Mouse (Mus musculus): ENCODE data around the gene Rfc2. TPM values are rescaled to one million over a fixed set of nuclear protein-coding genes. Genes with fewer than 3 reads are reported as not detected.

Gene Rfc2
- polyA plus RNA-seq, 1 experiment from 2014 or later, result 81.5 TPM

DNA sequence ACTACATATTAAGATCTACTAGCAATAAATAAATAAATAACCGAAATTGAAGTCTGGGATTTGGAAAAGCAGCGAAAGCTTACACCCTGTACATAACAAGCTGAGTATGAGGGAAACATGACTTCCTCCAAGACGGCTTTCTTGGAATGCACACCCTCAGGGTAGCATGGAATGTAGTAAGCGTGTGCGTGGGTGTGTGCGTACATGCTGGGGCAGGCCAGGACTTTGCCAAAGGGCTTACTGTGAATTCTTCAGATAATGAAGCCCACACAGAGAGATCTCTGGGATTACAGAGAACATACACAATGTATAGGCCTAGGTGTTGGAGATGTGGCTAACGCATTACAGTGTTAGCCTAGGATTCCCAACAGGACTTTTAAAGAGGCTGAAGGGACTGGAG lies 3.6 kb upstream of the Rfc2 start:
- Histone ChIP-seq H3K4me1 (replicated peaks; ENCODE audit: control insufficient read depth, insufficient read depth) (no peaks in the 10 kb centered on the region), H3K9ac (ENCODE audit: low read length) (no peak overlapping the region), H3K4me3 (ENCODE audit: low read depth, low read length) (no peak overlapping the region), H3K27ac (replicated peaks) (no peak overlapping the region), H3K36me3 (ENCODE audit: control insufficient read depth, insufficient read depth, low read length) (no peaks in the 10 kb centered on the region), H3K9me3 (ENCODE audit: control insufficient read depth, low read length) (no peaks in the 10 kb centered on the region), H3K27me3 (ENCODE audit: control insufficient read depth, insufficient read depth, low read length) (no peaks in the 10 kb centered on the region), H3K4me2 (replicated peaks; ENCODE audit: low read depth) (no peak overlapping the region)
- ATAC-seq (ENCODE audit: low FRiP score, low TSS enrichment) (peak; percentile 17; the same call in 1 of the 2 replicates), DNase-seq (ENCODE audit: low spot score) (peak; percentile 32)
- TF ChIP-seq EP300 (optimal IDR thresholded peaks at IDR 0.05), result peak; percentile 47
- no peak for TF ChIP-seq CTCF (IDR thresholded peaks at IDR 0.05; ENCODE audit: low read depth)
- WGBS, result 60% methylated on average over 7 of the region's 7 CpGs

GRCm38 (mm10) chr5:134579135-134579534 lies 2.0 kb upstream of the Rfc2 start:
- TF ChIP-seq EP300 (optimal IDR thresholded peaks at IDR 0.05) (no peak), CTCF (IDR thresholded peaks at IDR 0.05; ENCODE audit: low read depth) (no peak)
- no peak for ATAC-seq (ENCODE audit: low FRiP score, low TSS enrichment)
- H3K4me2 ChIP-seq (replicated peaks; ENCODE audit: low read depth), result no peak overlapping the region
- no peak overlapping the region for H3K9ac ChIP-seq (ENCODE audit: low read length)
- H3K9me3 ChIP-seq (ENCODE audit: control insufficient read depth, low read length), result no peaks in the 10 kb centered on the region
- no peak overlapping the region for H3K27ac ChIP-seq (replicated peaks)
- H3K4me1 ChIP-seq (replicated peaks; ENCODE audit: control insufficient read depth, insufficient read depth), result no peaks in the 10 kb centered on the region; the same call in 1 of the 2 replicates
- no peak overlapping the region for H3K4me3 ChIP-seq (ENCODE audit: low read depth, low read length)
- no peaks in the 10 kb centered on the region for H3K27me3 ChIP-seq (ENCODE audit: control insufficient read depth, insufficient read depth, low read length)
- H3K36me3 ChIP-seq (ENCODE audit: control insufficient read depth, insufficient read depth, low read length), result no peaks in the 10 kb centered on the region
- WGBS, result 60% methylated on average over 3 of the region's 3 CpGs
- no peak for DNase-seq (ENCODE audit: low spot score)

GRCm38 (mm10) chr5:134582221-134582907 lies 1.2 kb downstream of the Rfc2 start:
- Histone ChIP-seq H3K9me3 (ENCODE audit: control insufficient read depth, low read length) (no peaks in the 10 kb centered on the region), H3K4me2 (replicated peaks; ENCODE audit: low read depth) (peak overlapping the region; percentile 73), H3K4me1 (replicated peaks; ENCODE audit: control insufficient read depth, insufficient read depth) (no peaks in the 10 kb centered on the region; the same call in 1 of the 2 replicates), H3K9ac (ENCODE audit: low read length) (peak overlapping the region; percentile 80), H3K27me3 (ENCODE audit: control insufficient read depth, insufficient read depth, low read length) (no peaks in the 10 kb centered on the region), H3K4me3 (ENCODE audit: low read depth, low read length) (peak overlapping the region; percentile 80), H3K27ac (replicated peaks) (no peak overlapping the region), H3K36me3 (ENCODE audit: control insufficient read depth, insufficient read depth, low read length) (no peaks in the 10 kb centered on the region)
- peak; percentile 97 for DNase-seq (ENCODE audit: low spot score)
- ATAC-seq (ENCODE audit: low FRiP score, low TSS enrichment), result peak; percentile 95
- WGBS, result 10% methylated on average over 23 of the region's 30 CpGs
- TF ChIP-seq CTCF (IDR thresholded peaks at IDR 0.05; ENCODE audit: low read depth), result peak; percentile 86
- TF ChIP-seq EP300 (optimal IDR thresholded peaks at IDR 0.05), result no peak

GRCm38 (mm10) chr5:134583006-134583883 lies 2.1 kb downstream of the Rfc2 start:
- no peaks in the 10 kb centered on the region for H3K36me3 ChIP-seq (ENCODE audit: control insufficient read depth, insufficient read depth, low read length)
- no peak overlapping the region for H3K27ac ChIP-seq (replicated peaks)
- H3K4me1 ChIP-seq (replicated peaks; ENCODE audit: control insufficient read depth, insufficient read depth), result no peaks in the 10 kb centered on the region; the same call in 1 of the 2 replicates
- peak overlapping the region; percentile 80 for H3K4me3 ChIP-seq (ENCODE audit: low read depth, low read length)
- TF ChIP-seq EP300 (optimal IDR thresholded peaks at IDR 0.05) (no peak), CTCF (IDR thresholded peaks at IDR 0.05; ENCODE audit: low read depth) (peak; percentile 37)
- ATAC-seq (ENCODE audit: low FRiP score, low TSS enrichment), result no peak
- H3K9ac ChIP-seq (ENCODE audit: low read length), result peak overlapping the region; percentile 80
- WGBS, result 21% methylated on average over 15 of the region's 15 CpGs
- H3K4me2 ChIP-seq (replicated peaks; ENCODE audit: low read depth), result peak overlapping the region; percentile 73
- DNase-seq (ENCODE audit: low spot score), result peak; percentile 31
- H3K9me3 ChIP-seq (ENCODE audit: control insufficient read depth, low read length), result no peaks in the 10 kb centered on the region
- no peaks in the 10 kb centered on the region for H3K27me3 ChIP-seq (ENCODE audit: control insufficient read depth, insufficient read depth, low read length)

DNA sequence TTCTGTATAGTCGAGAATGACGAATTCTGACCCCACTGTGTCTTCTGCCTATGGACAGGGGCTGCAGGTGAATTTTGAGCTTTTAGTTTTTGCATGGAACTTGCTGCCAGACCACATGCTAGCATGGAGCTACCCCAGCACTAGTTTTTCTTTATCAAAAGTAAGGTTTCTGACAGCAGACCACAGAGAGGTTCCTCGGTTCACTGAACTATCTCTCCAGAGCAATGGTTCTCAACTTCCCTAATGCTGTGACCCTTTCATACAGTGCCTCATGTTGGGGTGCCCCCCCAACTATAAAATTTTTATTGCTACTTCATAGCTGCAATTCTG lies 2.7 kb downstream of the Rfc2 start:
- ATAC-seq (ENCODE audit: low FRiP score, low TSS enrichment) (no peak), DNase-seq (ENCODE audit: low spot score) (no peak)
- no peaks in the 10 kb centered on the region for H3K36me3 ChIP-seq (ENCODE audit: control insufficient read depth, insufficient read depth, low read length)
- no peak overlapping the region for H3K9ac ChIP-seq (ENCODE audit: low read length)
- no peaks in the 10 kb centered on the region for H3K27me3 ChIP-seq (ENCODE audit: control insufficient read depth, insufficient read depth, low read length)
- TF ChIP-seq CTCF (IDR thresholded peaks at IDR 0.05; ENCODE audit: low read depth), result no peak
- TF ChIP-seq EP300 (optimal IDR thresholded peaks at IDR 0.05), result no peak
- H3K4me3 ChIP-seq (ENCODE audit: low read depth, low read length), result no peak overlapping the region
- H3K4me1 ChIP-seq (replicated peaks; ENCODE audit: control insufficient read depth, insufficient read depth), result no peaks in the 10 kb centered on the region; the same call in 1 of the 2 replicates
- no peak overlapping the region for H3K27ac ChIP-seq (replicated peaks)
- 62% methylated on average over 3 of the region's 3 CpGs for WGBS
- no peaks in the 10 kb centered on the region for H3K9me3 ChIP-seq (ENCODE audit: control insufficient read depth, low read length)
- H3K4me2 ChIP-seq (replicated peaks; ENCODE audit: low read depth), result no peak overlapping the region

- Histone ChIP-seq H3K4me1 (replicated peaks; ENCODE audit: control insufficient read depth, insufficient read depth) (no peaks in the 10 kb centered on the region; the same call in 1 of the 2 replicates), H3K4me3 (ENCODE audit: low read depth, low read length) (no peak overlapping the region), H3K27ac (replicated peaks) (no peak overlapping the region), H3K9me3 (ENCODE audit: control insufficient read depth, low read length) (no peaks in the 10 kb centered on the region), H3K36me3 (ENCODE audit: control insufficient read depth, insufficient read depth, low read length) (no peaks in the 10 kb centered on the region), H3K4me2 (replicated peaks; ENCODE audit: low read depth) (no peak overlapping the region), H3K27me3 (ENCODE audit: control insufficient read depth, insufficient read depth, low read length) (no peaks in the 10 kb centered on the region), H3K9ac (ENCODE audit: low read length) (no peak overlapping the region)
- 83% methylated on average over 5 of the region's 5 CpGs for WGBS
- DNase-seq (ENCODE audit: low spot score) (no peak), ATAC-seq (ENCODE audit: low FRiP score, low TSS enrichment) (no peak)
- TF ChIP-seq CTCF (IDR thresholded peaks at IDR 0.05; ENCODE audit: low read depth), result no peak
- TF ChIP-seq EP300 (optimal IDR thresholded peaks at IDR 0.05), result no peak
These were observed 3.6 kb downstream of the Rfc2 start for GRCm38 (mm10) chr5:134584798-134585197.

Data from stomach, postnatal 0 days (tissue).